Mouse (Mus musculus) hindbrain, embryonic 11.5 days (tissue): Measurements from ENCODE around the gene Suclg1. TPM values are rescaled to one million over a fixed set of nuclear protein-coding genes. Genes with fewer than 3 reads are reported as not detected.

Source experiments
- ATAC-seq: fragments of 200-750 bp; cut with Nextera tagmentation; 2 replicates; pipeline ENCODE4 v1.8.0; 2017; ENCODE audit warnings: mild to moderate bottlenecking, moderate TSS enrichment, moderate library complexity; ENCODE audit not compliant: low FRiP score
- DNase-seq: peaks from one replicate; pipeline ENCODE4 v3.0.0-alpha.2; 2015; ENCODE audit warnings: low spot score
- H3K27ac ChIP-seq: fragments of 300-500 bp; sonication (generic); 2 replicates; pipeline ENCODE4 v1.5.1; 2014; ENCODE audit warnings: mild to moderate bottlenecking, low read depth, low read length
- H3K27me3 ChIP-seq: fragments of 300-500 bp; sonication (generic); 2 replicates; pipeline ENCODE4 v1.6.1; 2014; ENCODE audit warnings: mild to moderate bottlenecking, low read length, moderate library complexity, mixed read lengths; ENCODE audit not compliant: control insufficient read depth, insufficient read depth
- H3K36me3 ChIP-seq: fragments of 300-500 bp; sonication (generic); 2 replicates; pipeline ENCODE4 v1.6.1; 2014; ENCODE audit warnings: mild to moderate bottlenecking, low read length, moderate library complexity, mixed read lengths; ENCODE audit not compliant: control insufficient read depth, insufficient read depth
- H3K4me1 ChIP-seq: fragments of 300-500 bp; sonication (generic); replicated peaks from 2 replicates; pipeline ENCODE4 v1.6.1; 2014; ENCODE audit warnings: low read length, mixed read lengths; ENCODE audit not compliant: control insufficient read depth, insufficient read depth
- H3K4me2 ChIP-seq: fragments of 300-500 bp; sonication (generic); replicated peaks from 2 replicates; pipeline ENCODE4 v1.6.1; 2014; ENCODE audit warnings: mild to moderate bottlenecking, low read depth, low read length
- H3K4me3 ChIP-seq: fragments of 300-500 bp; sonication (generic); 2 replicates; pipeline ENCODE4 v1.5.1; 2014; ENCODE audit warnings: low read depth, low read length
- H3K9ac ChIP-seq: fragments of 300-500 bp; sonication (generic); 2 replicates; pipeline ENCODE4 v1.6.1; 2014; ENCODE audit warnings: low read depth, low read length
- H3K9me3 ChIP-seq: fragments of 300-500 bp; sonication (generic); 2 replicates; pipeline ENCODE4 v1.6.1; 2016; ENCODE audit warnings: low read length; ENCODE audit not compliant: control insufficient read depth
- WGBS: fragments of 180-500 bp; shearing (Covaris S2); extraction: QIAGEN DNeasy Blood & Tissue Kit; methylation state at CpG from one replicate; pipeline ENCODE4 v1.1.7; 2014; 5-methylcytosine and 5-hydroxymethylcytosine counted together
- polyA plus RNA-seq: library from polyadenylated mRNA; unstranded; fragments of >200 nt; fragmentation: Nextera tagmentation; extraction: Ambion mirVana; gene quantifications from 2 replicates; pipeline ENCODE4 v1.2.1, GENCODE M21; 2014

Gene Suclg1
- polyA plus RNA-seq, 1 experiment from 2014 or later, result 177 TPM

DNA sequence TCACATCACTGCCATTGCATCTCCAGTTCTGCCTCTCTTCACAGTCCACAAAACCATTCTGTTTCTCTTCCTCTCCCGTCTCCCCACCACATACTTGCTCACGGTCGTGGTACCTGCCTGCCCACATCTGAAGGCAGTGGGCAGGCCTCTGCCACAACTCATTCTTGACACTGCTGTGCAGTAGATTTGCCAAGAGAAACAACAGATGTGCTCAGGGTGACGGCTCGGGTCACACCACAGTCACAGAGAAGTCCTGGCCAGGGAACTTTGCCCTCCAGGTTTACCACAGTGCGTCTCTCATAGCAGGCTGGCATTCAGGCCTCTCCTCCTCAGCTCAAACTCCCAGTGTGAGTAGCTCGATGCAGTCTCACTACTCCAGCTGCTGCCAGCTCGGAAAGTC, 31.5 kb downstream of the Suclg1 start:
- DNase-seq (no peak), ATAC-seq (no peak)
- Histone ChIP-seq H3K4me3 (no peak overlapping the region), H3K4me1 (no peaks in the 10 kb centered on the region), H3K4me2 (no peak overlapping the region), H3K36me3 (peaks cover 3% of the 10 kb centered on the region; the same call in 1 of the 2 replicates), H3K9me3 (no peaks in the 10 kb centered on the region), H3K9ac (no peak overlapping the region), H3K27ac (no peak overlapping the region), H3K27me3 (no peaks in the 10 kb centered on the region)
- 85% methylated on average over 8 of the region's 8 CpGs for WGBS

DNA sequence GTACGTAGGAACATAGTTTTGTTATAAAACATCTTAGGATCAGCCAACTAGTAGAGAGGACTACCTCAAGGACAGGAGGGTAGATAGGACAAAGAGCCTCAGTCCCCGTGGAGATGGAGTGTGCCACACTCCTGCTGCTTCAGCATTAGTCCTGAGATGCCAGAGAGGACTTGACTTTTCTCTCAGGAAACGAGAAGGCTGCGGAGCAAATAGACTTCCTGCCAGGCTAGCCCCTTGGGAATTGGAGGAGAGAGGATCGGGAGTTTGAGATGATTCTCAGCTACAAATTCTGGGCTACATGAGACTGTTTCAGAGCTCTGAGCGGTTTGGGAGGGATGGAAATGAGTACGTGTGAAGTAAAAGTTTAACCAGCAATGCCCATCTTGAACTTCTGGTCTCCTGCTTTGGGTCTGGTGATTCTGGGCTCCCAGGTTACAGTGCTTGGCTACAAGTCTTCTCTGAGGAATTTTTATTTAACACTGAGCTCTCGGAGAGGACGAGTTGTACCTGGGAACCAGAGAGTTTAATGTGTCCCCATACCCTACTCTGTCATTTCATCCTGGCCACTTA, 32.4 kb downstream of the Suclg1 start:
- 80% methylated on average over 9 of the region's 9 CpGs for WGBS
- Histone ChIP-seq H3K4me3 (no peak overlapping the region), H3K4me1 (no peaks in the 10 kb centered on the region)

DNA sequence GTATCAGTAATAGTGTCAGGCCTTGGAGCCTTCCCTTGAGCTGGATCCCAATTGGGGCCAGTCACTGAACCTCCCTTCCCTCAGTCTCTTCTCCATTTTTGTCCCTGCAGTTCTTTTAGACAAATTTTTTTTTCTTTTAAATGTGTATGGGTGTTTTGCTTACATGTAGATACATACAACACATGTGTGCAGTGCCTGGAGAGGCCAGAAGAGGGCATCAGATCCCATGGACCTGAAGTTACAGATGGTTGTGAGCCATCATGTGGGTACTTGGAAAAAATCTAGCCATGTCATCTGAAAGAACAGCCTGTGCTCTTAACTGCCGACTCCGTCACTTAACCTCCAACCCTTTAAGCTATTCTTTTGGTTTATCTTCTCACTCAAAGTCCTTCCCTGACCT, 38.1 kb downstream of the Suclg1 start:
- Histone ChIP-seq H3K9me3 (no peaks in the 10 kb centered on the region), H3K27ac (no peak overlapping the region), H3K36me3 (no peaks in the 10 kb centered on the region), H3K4me1 (no peaks in the 10 kb centered on the region), H3K27me3 (no peaks in the 10 kb centered on the region), H3K4me3 (no peak overlapping the region), H3K4me2 (no peak overlapping the region), H3K9ac (no peak overlapping the region)
- DNase-seq, result no peak
- 88% methylated on average over 2 of the region's 2 CpGs for WGBS
- no peak for ATAC-seq

More for the DNA sequence above, 32.4 kb downstream of the Suclg1 start:
- no peaks in the 10 kb centered on the region for H3K27me3 ChIP-seq
- no peak overlapping the region for H3K9ac ChIP-seq
- H3K9me3 ChIP-seq, result no peaks in the 10 kb centered on the region
- no peak overlapping the region for H3K27ac ChIP-seq
- DNase-seq, result no peak
- H3K4me2 ChIP-seq, result no peak overlapping the region
- peaks cover under 1% of the 10 kb centered on the region; the same call in 1 of the 2 replicates for H3K36me3 ChIP-seq
- no peak for ATAC-seq

DNA sequence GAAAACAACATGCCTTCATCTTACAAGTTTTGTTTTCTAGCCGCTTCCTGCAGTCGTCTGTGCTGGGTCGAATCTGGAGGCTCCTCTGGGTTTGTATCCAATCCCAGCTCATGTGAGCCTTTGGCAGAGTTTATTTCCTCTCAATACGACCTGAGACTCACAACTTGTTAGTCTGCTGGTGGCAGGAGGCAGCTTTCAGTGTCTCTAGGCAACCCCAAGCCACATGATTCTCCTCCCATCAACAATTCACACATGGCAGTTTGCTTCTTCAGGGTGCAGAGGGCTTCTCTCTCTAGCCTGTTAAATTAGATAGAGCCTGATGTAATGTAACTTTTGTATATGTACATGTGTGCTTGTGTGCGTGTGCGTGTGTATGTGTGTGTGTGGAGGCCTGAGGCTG, 58.7 kb downstream of the Suclg1 start:
- Histone ChIP-seq H3K27me3 (no peaks in the 10 kb centered on the region), H3K9me3 (no peaks in the 10 kb centered on the region), H3K4me3 (no peak overlapping the region), H3K36me3 (no peaks in the 10 kb centered on the region), H3K27ac (no peak overlapping the region), H3K9ac (no peak overlapping the region), H3K4me2 (no peak overlapping the region), H3K4me1 (no peaks in the 10 kb centered on the region)
- ATAC-seq, result no peak
- DNase-seq, result no peak
- WGBS, result 74% methylated on average over 6 of the region's 6 CpGs

DNA sequence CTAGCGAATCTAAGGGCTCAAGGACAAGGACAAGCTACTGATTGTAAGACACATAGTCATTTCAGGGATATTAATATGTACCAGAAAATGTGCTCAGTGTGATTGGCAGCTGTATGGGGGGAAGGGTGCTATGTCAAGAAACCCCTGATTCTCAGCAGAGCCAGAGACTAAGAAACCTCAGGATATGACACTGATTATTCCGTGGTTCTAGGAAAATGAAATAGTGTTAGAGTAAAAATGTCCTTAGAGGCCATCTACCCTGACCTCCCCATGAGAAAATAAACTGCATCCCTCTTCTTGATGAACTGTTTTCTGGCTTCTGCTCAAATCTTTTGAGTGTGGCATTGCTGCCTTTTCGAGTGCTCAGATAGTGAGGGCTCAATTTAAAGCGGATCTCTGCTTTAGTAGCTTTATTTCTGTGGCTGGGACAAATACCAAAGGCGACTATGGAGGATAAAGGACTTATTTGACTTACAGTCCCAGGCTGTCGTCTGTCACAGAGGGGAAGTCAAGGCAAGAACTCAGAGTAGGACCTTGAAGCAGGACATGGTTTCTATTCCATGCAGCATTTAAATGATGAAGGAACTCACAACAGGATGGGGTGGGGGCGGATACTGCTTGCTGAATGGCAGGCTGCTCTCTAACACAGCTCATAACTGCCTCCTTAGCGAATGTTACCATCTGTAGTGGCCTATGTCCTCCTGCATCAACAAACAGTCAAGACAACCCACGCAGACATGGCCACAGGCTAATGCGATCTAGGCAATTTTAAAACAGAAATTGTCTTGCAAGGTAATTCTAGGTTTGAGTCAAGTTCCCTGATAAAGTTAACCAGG, 60.7 kb downstream of the Suclg1 start:
- 85% methylated on average over 10 of the region's 10 CpGs for WGBS
- no peak for ATAC-seq
- Histone ChIP-seq H3K9ac (no peak overlapping the region), H3K4me2 (no peak overlapping the region), H3K27ac (no peak overlapping the region), H3K9me3 (no peaks in the 10 kb centered on the region), H3K4me1 (no peaks in the 10 kb centered on the region), H3K36me3 (no peaks in the 10 kb centered on the region), H3K27me3 (no peaks in the 10 kb centered on the region), H3K4me3 (no peak overlapping the region)
- DNase-seq, result no peak

DNA sequence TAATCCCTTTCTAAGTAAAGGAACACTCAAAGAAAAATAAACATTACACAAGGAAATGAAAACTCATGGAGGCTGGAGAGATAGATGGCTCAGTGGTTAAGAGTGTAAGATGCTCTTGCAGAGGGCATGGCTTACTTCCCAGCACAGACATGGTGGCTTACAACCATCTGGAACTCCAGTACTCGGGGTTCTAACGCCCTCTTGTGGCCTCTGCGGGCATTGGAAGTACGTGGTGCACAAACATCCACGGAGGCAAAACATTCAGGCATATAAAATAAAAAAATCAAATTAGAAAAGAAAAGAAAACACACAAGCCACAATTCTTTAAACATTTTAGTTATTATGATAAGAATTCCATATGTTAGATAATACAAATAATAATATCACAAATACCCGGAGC, 63.2 kb downstream of the Suclg1 start:
- 72% methylated on average over 6 of the region's 6 CpGs for WGBS
- DNase-seq (no peak), ATAC-seq (no peak)
- no peak overlapping the region for H3K4me3 ChIP-seq
- no peak overlapping the region for H3K27ac ChIP-seq
- no peak overlapping the region for H3K4me2 ChIP-seq
- no peaks in the 10 kb centered on the region for H3K9me3 ChIP-seq
- H3K4me1 ChIP-seq, result no peaks in the 10 kb centered on the region
- H3K9ac ChIP-seq, result no peak overlapping the region
- no peaks in the 10 kb centered on the region for H3K36me3 ChIP-seq
- no peaks in the 10 kb centered on the region for H3K27me3 ChIP-seq

DNA sequence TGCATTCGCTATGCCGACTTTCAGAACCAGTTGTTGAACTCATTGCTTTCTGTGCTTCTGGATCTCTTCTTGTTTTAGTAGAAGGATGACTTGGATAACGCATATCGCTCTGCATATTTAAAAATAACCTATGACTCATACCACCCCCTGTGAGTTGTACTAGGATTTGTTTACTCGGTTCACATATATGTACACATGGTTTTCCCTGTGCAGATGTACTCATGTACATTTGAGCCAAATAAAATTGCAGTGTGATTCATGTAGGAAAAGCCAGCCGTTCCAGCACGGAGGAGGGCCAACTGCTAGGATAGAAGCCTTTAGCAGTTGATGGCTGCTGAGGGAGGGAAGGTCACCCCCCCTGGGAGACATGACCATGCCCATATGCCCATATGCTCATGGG, 63.6 kb downstream of the Suclg1 start:
- Histone ChIP-seq H3K27ac (no peak overlapping the region), H3K4me1 (no peaks in the 10 kb centered on the region), H3K4me2 (no peak overlapping the region), H3K4me3 (no peak overlapping the region), H3K9ac (no peak overlapping the region), H3K27me3 (no peaks in the 10 kb centered on the region), H3K9me3 (no peaks in the 10 kb centered on the region), H3K36me3 (no peaks in the 10 kb centered on the region)
- DNase-seq, result no peak
- ATAC-seq, result no peak
- 98% methylated on average over 7 of the region's 7 CpGs for WGBS

DNA sequence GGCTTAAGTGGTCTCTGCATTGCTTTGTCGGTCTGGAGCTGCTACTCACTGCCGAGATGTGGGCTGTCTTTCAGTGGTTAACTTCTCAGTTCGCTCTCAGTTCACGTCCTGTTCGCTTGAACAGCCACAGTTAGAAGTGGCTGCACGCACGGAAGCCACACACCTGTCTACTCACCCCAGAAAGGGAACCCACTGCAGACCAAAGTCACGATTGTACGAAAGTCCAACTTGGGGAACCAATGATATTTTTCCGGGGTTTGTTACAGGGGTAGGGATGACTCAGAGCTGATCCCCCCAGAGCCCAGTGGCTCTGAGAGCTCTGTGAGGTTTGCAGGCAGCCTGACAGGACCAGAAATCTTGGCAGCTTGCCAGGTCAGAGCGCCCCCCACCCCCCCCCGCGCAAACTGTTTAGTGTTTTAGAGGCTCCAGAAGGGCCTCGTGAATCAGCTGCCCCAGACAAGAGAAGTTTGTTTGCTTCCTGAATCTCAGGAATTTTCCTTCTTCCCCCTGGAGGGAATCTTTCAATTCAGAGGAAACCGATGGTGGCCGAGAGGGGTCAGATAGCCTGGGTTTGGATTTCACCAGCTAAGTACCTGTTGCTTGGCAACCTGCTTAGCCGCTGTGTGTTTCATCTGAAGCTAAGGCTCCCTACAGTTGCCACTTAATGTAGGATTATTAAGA, 66.9 kb downstream of the Suclg1 start:
- WGBS, result 1% methylated on average over 17 of the region's 17 CpGs
- peak; percentile 90 for DNase-seq
- no peaks in the 10 kb centered on the region for H3K4me1 ChIP-seq
- ATAC-seq, result peak; percentile 88
- no peaks in the 10 kb centered on the region for H3K36me3 ChIP-seq
- H3K27me3 ChIP-seq, result no peaks in the 10 kb centered on the region
- no peaks in the 10 kb centered on the region for H3K9me3 ChIP-seq
- peak overlapping the region; percentile 52 for H3K4me2 ChIP-seq
- peak overlapping the region; percentile 17; the same call in 1 of the 2 replicates for H3K27ac ChIP-seq
- H3K4me3 ChIP-seq, result peak overlapping the region; percentile 43
- peak overlapping the region; percentile 59 for H3K9ac ChIP-seq
